8 mouse cellular contexts compared by ENCODE assay signal in the genomic region with DNA sequence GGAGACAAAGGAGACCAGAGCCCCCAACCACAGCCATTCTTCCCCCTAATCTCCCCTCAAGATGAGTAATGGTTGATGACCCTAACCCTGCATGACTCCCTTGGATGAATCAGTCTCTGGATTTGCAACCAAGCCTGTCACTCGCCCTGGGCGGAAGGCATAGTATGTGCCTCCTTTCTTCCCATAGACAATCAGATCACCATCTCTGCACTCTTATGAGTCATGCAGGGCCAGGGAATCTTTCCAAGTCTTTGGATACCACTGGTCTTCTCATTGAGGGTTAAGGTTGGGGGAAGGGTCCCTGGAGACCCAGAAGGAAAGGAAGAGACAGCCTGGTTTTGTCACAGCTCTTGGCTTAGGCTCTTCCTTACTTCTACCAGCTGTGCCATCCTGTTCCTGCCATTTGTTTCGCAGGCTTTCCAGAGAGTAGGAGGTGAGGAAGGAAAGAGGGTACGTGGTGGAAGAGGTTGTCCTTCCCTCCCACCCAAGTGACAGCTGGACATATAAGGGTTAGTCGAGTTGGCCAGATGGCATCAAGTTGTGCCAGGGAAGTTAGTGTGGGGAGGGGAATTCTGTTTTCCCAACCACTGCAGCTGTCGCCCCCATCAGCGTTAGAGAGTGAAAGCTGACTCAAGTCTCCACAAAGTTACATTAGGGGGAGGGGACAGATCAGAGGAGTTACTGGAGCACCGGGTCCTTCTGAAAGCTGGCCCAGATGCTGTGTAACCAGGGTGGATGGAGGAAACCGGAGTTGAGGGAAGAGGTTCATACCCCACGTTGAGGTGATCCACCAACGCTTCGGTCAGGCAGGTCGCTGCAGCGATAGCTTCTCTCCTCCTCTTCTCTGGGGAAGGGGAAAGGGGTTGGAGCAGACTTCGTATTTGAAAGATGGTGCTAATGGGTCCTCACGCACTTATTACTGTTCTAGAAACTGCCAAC. TPM values are rescaled to one million over a fixed set of nuclear protein-coding genes. Genes with fewer than 3 reads are reported as not detected.
DNase-seq lines count a peak whose midpoint lies in the region; ATAC-seq lines count a peak whose summit lies in the region.

No protein-coding gene starts in this region.

- H3K9ac ChIP-seq in forebrain, embryonic 15.5 days (replicated peaks) = peak overlapping the region; percentile 40; the same call in 1 of the 2 replicates
- H3K9ac ChIP-seq in liver, embryonic 15.5 days = peak overlapping the region; percentile 86; the same call in 1 of the 2 replicates

- 0 out of 2 replicates have a peak, but pooled peaks cover 4% of the 10 kb centered on the region for H3K27me3 ChIP-seq in forebrain, embryonic 15.5 days
- H3K27me3 ChIP-seq in liver, embryonic 15.5 days = peaks cover 14% of the 10 kb centered on the region; the same call in 1 of the 2 replicates

- ATAC-seq in forebrain, embryonic 15.5 days (replicated peaks) = peak; percentile 6; the same call in 1 of the 2 replicates
- ATAC-seq in liver, embryonic 15.5 days (ENCODE audit: insufficient read depth) = no peak
- ATAC-seq in frontal cortex, adult (ENCODE audit: low TSS enrichment) = no peak

- H3K36me3 ChIP-seq in forebrain, embryonic 15.5 days = 0 out of 2 replicates have a peak, but pooled peaks cover 4% of the 10 kb centered on the region
- no peaks in the 10 kb centered on the region for H3K36me3 ChIP-seq in liver, embryonic 15.5 days (replicated peaks)

- H3K4me1 ChIP-seq in forebrain, embryonic 15.5 days = peaks cover 16% of the 10 kb centered on the region
- peaks cover 54% of the 10 kb centered on the region for H3K4me1 ChIP-seq in liver, embryonic 15.5 days (replicated peaks)

- peak overlapping the region; percentile 58 for H3K4me3 ChIP-seq in forebrain, embryonic 15.5 days
- H3K4me3 ChIP-seq in liver, embryonic 15.5 days (replicated peaks) = peak overlapping the region; percentile 96

- 69% methylated on average over 16 of the region's 16 CpGs for WGBS in forebrain, embryonic 15.5 days
- WGBS in liver, embryonic 15.5 days (ENCODE audit: insufficient replicate concordance) = 68% methylated on average over 16 of the region's 16 CpGs

- peak overlapping the region; percentile 91 for H3K27ac ChIP-seq in forebrain, embryonic 15.5 days (replicated peaks)
- 0 out of 2 replicates have a peak overlapping the region, but pooled peaks have one; percentile 45 for H3K27ac ChIP-seq in liver, embryonic 15.5 days (replicated peaks)

- peak; percentile 54 for DNase-seq in layer of hippocampus, adult 9-11 months
- no peak for DNase-seq in layer of hippocampus, postnatal 25 days (ENCODE audit: extremely low spot score in 1 of 2, low spot score in 1 of 2)
- DNase-seq in adrenal gland, postnatal 14 days = peak; percentile 63
- no peak for DNase-seq in natural killer cell, adult 2 months (ENCODE audit: low spot score in 2 of 2)
- DNase-seq in thymus, postnatal 14 days = no peak

- H3K4me2 ChIP-seq in forebrain, embryonic 15.5 days (replicated peaks) = peak overlapping the region; percentile 58
- H3K4me2 ChIP-seq in liver, embryonic 15.5 days = peak overlapping the region; percentile 87

- H3K9me3 ChIP-seq in forebrain, embryonic 15.5 days = no peaks in the 10 kb centered on the region
- H3K9me3 ChIP-seq in liver, embryonic 15.5 days (replicated peaks) = no peaks in the 10 kb centered on the region

RNA-seq across cellular contexts. Expression of a gene that starts 0.5 kb away (rescaled TPM):
- 1 to 10 TPM; 5.8 to 6.6 TPM for total RNA-seq in layer of hippocampus, postnatal 25 days (2021)
- total RNA-seq in adrenal gland, postnatal 14 days (2021) = 10.9 and 15.5 TPM in 2 replicates
- polyA plus RNA-seq in forebrain, embryonic 15.5 days (2015; fragmentation: Nextera tagmentation; extraction: Ambion mirVana) = 11.7 and 12.6 TPM in 2 replicates
- 18.4 and 24.3 TPM in 2 replicates for polyA plus RNA-seq in liver, embryonic 15.5 days (2015; fragmentation: Nextera tagmentation; extraction: Ambion mirVana)

RNA-seq across cellular contexts. Expression of a gene that starts 1.7 kb away (rescaled TPM):
- total RNA-seq in layer of hippocampus, postnatal 25 days (2021) = 100 to 1,000 TPM in 1 of 2 experiments, 10 to 100 TPM in 1; 86.8 to 102 TPM
- total RNA-seq in adrenal gland, postnatal 14 days (2021) = 220 TPM in 2 replicates
- 230 and 251 TPM in 2 replicates for polyA plus RNA-seq in forebrain, embryonic 15.5 days (2015; fragmentation: Nextera tagmentation; extraction: Ambion mirVana)
- 93.9 and 96.1 TPM in 2 replicates for polyA plus RNA-seq in liver, embryonic 15.5 days (2015; fragmentation: Nextera tagmentation; extraction: Ambion mirVana)

RNA-seq across cellular contexts. Expression of a gene that starts 11.5 kb away (rescaled TPM):
- total RNA-seq in layer of hippocampus, postnatal 25 days (2021) = 10 to 100 TPM; 25.6 to 30.7 TPM
- 18.7 and 19.0 TPM in 2 replicates for total RNA-seq in adrenal gland, postnatal 14 days (2021)
- 2.1 TPM in 2 replicates for polyA plus RNA-seq in forebrain, embryonic 15.5 days (2015; fragmentation: Nextera tagmentation; extraction: Ambion mirVana)
- polyA plus RNA-seq in liver, embryonic 15.5 days (2015; fragmentation: Nextera tagmentation; extraction: Ambion mirVana) = 0.81 and 1.1 TPM in 2 replicates

RNA-seq across cellular contexts. Expression of a gene that starts 21.4 kb away (rescaled TPM):
- 10 to 100 TPM; 76.6 to 84.7 TPM for total RNA-seq in layer of hippocampus, postnatal 25 days (2021)
- 217 and 234 TPM in 2 replicates for total RNA-seq in adrenal gland, postnatal 14 days (2021)
- 125 and 142 TPM in 2 replicates for polyA plus RNA-seq in forebrain, embryonic 15.5 days (2015; fragmentation: Nextera tagmentation; extraction: Ambion mirVana)
- 102 and 113 TPM in 2 replicates for polyA plus RNA-seq in liver, embryonic 15.5 days (2015; fragmentation: Nextera tagmentation; extraction: Ambion mirVana)

RNA-seq across cellular contexts. Expression of a gene that starts 30.6 kb away (rescaled TPM):
- total RNA-seq in layer of hippocampus, postnatal 25 days (2021) = 10 to 100 TPM; 20.9 to 21.4 TPM
- total RNA-seq in adrenal gland, postnatal 14 days (2021) = 3.0 and 3.9 TPM in 2 replicates
- 7.5 and 8.7 TPM in 2 replicates for polyA plus RNA-seq in forebrain, embryonic 15.5 days (2015; fragmentation: Nextera tagmentation; extraction: Ambion mirVana)
- 0.26 and 0.31 TPM in 2 replicates for polyA plus RNA-seq in liver, embryonic 15.5 days (2015; fragmentation: Nextera tagmentation; extraction: Ambion mirVana)

Comparison
In these comparisons a context has a peak if more than half of its experiments do, and no peak if none do; other contexts are left out.
1. DNase-seq: peak in layer of hippocampus, adult 9-11 months (single experiment) and adrenal gland, postnatal 14 days (single experiment); none in layer of hippocampus, postnatal 25 days (0 of 2), natural killer cell, adult 2 months (0 of 2) and thymus, postnatal 14 days (single experiment).